Mouse (Mus musculus): ENCODE data around the gene Washc2. TPM values are rescaled to one million over a fixed set of nuclear protein-coding genes. Genes with fewer than 3 reads are reported as not detected.

Gene Washc2
- polyA plus RNA-seq, 1 experiment from 2014 or later = 40.0 TPM

DNA sequence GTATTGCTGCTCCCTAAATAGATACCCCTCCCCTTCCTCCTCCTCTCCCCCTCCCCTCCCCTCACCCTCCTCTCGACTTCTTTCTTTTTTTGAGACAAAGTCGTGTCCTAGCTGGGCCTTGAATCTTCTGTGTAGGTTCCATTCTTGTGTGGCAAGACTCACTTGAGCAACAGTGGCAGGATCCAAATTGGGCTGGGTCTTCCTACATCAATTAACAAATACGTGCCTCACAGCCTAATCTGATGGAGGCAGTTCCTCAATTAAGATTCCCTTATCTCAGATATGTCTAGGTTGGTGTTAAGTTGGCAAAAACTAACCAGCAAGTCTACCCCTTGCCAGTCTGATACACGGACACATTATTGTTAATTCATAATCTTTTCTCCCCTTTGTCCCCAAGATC, 67.9 kb downstream of the Washc2 start:
- H3K4me1 ChIP-seq (ENCODE audit: control insufficient read depth, insufficient read depth, low read length) = no peaks in the 10 kb centered on the region
- ATAC-seq (ENCODE audit: insufficient read depth, low FRiP score) = no peak
- H3K4me2 ChIP-seq (ENCODE audit: low read depth, low read length) = no peak overlapping the region
- H3K36me3 ChIP-seq (ENCODE audit: control insufficient read depth, insufficient read depth, low read length) = no peaks in the 10 kb centered on the region
- no peak overlapping the region for H3K4me3 ChIP-seq (replicated peaks; ENCODE audit: low read length)
- WGBS = 70% methylated on average over 4 of the region's 4 CpGs
- H3K27me3 ChIP-seq (ENCODE audit: control insufficient read depth, insufficient read depth, low read length) = no peaks in the 10 kb centered on the region
- no peaks in the 10 kb centered on the region for H3K9me3 ChIP-seq (replicated peaks; ENCODE audit: control insufficient read depth, low read length)
- H3K27ac ChIP-seq (ENCODE audit: low read length) = no peak overlapping the region
- no peak overlapping the region for H3K9ac ChIP-seq (ENCODE audit: low read length)

DNA sequence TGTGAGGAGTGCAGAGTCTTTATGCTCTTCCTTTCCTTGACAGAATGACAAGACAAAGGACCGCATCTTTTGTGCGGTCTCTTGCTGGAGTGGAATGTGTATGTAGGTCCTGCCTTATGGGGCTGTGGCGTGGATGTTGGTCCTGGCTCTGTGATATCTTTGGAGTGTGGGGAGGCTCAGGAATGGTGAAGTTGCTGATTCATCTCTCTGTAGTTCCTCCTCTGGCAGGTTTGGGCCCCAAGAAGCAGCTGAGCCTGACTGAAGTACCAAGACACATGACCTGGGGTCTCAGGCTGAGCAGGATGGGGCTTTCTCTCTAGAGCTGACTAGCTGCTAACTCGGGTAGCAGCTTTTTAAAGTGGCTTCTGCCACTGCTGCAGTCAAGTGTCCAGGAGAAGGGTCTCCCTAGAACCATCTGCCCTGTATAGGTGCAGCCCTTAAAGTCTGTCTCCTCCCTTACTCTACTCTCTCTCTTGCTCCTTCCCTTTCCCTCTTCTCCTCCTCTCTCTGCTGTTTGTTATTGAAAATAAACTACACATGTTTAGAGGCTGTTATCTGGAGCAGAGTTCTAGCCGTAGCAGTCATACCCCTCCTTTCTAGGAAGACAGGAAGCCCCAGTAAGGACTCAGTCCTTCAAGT, 71.0 kb downstream of the Washc2 start:
- Histone ChIP-seq H3K9me3 (replicated peaks; ENCODE audit: control insufficient read depth, low read length) (no peaks in the 10 kb centered on the region), H3K4me2 (ENCODE audit: low read depth, low read length) (no peak overlapping the region), H3K4me1 (ENCODE audit: control insufficient read depth, insufficient read depth, low read length) (no peaks in the 10 kb centered on the region), H3K36me3 (ENCODE audit: control insufficient read depth, insufficient read depth, low read length) (no peaks in the 10 kb centered on the region), H3K4me3 (replicated peaks; ENCODE audit: low read length) (no peak overlapping the region), H3K9ac (ENCODE audit: low read length) (no peak overlapping the region), H3K27me3 (ENCODE audit: control insufficient read depth, insufficient read depth, low read length) (no peaks in the 10 kb centered on the region), H3K27ac (ENCODE audit: low read length) (no peak overlapping the region)
- 69% methylated on average over 5 of the region's 5 CpGs for WGBS
- no peak for ATAC-seq (ENCODE audit: insufficient read depth, low FRiP score)

- no peaks in the 10 kb centered on the region for H3K4me1 ChIP-seq (ENCODE audit: control insufficient read depth, insufficient read depth, low read length)
- ATAC-seq (ENCODE audit: insufficient read depth, low FRiP score) = no peak
- H3K27ac ChIP-seq (ENCODE audit: low read length) = no peak overlapping the region
- no peak overlapping the region for H3K9ac ChIP-seq (ENCODE audit: low read length)
- WGBS = 93% methylated on average over 13 of the region's 13 CpGs
- H3K27me3 ChIP-seq (ENCODE audit: control insufficient read depth, insufficient read depth, low read length) = no peaks in the 10 kb centered on the region
- H3K4me2 ChIP-seq (ENCODE audit: low read depth, low read length) = no peak overlapping the region
- H3K9me3 ChIP-seq (replicated peaks; ENCODE audit: control insufficient read depth, low read length) = no peaks in the 10 kb centered on the region
- H3K36me3 ChIP-seq (ENCODE audit: control insufficient read depth, insufficient read depth, low read length) = no peaks in the 10 kb centered on the region
- H3K4me3 ChIP-seq (replicated peaks; ENCODE audit: low read length) = no peak overlapping the region
These were observed 73.2 kb downstream of the Washc2 start for GRCm38 (mm10) chr6:116281014-116281413.

DNA sequence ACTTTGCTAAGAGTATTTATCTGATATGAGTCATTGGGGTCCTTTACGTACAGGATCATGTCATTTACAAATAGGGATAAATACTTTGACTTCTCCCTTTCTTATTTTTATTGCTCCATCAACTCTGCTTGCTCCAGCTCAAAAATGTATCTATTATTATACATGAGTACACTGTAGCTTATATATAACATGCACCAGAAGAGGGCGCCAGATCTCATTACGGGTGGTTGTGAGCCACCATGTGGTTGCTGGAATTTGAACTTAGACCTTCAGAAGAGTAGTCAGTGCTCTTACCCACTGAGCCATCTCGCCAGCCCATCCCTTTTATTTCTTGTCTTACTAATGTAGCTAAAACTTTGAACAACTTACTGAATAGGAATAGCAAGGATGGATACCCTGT, 74.7 kb downstream of the Washc2 start:
- no peaks in the 10 kb centered on the region for H3K9me3 ChIP-seq (replicated peaks; ENCODE audit: control insufficient read depth, low read length)
- no peak for ATAC-seq (ENCODE audit: insufficient read depth, low FRiP score)
- no peaks in the 10 kb centered on the region for H3K36me3 ChIP-seq (ENCODE audit: control insufficient read depth, insufficient read depth, low read length)
- 43% methylated on average over 4 of the region's 4 CpGs for WGBS
- no peak overlapping the region for H3K4me3 ChIP-seq (replicated peaks; ENCODE audit: low read length)
- no peaks in the 10 kb centered on the region for H3K4me1 ChIP-seq (ENCODE audit: control insufficient read depth, insufficient read depth, low read length)
- H3K27me3 ChIP-seq (ENCODE audit: control insufficient read depth, insufficient read depth, low read length) = no peaks in the 10 kb centered on the region
- H3K4me2 ChIP-seq (ENCODE audit: low read depth, low read length) = no peak overlapping the region
- no peak overlapping the region for H3K27ac ChIP-seq (ENCODE audit: low read length)
- no peak overlapping the region for H3K9ac ChIP-seq (ENCODE audit: low read length)

GRCm38 (mm10) chr6:116283280-116283679, 75.4 kb downstream of the Washc2 start:
- WGBS = 73% methylated on average over 3 of the region's 3 CpGs
- no peaks in the 10 kb centered on the region for H3K9me3 ChIP-seq (replicated peaks; ENCODE audit: control insufficient read depth, low read length)
- no peak overlapping the region for H3K4me2 ChIP-seq (ENCODE audit: low read depth, low read length)
- no peak overlapping the region for H3K9ac ChIP-seq (ENCODE audit: low read length)
- H3K27ac ChIP-seq (ENCODE audit: low read length) = no peak overlapping the region
- no peaks in the 10 kb centered on the region for H3K36me3 ChIP-seq (ENCODE audit: control insufficient read depth, insufficient read depth, low read length)
- H3K4me1 ChIP-seq (ENCODE audit: control insufficient read depth, insufficient read depth, low read length) = no peaks in the 10 kb centered on the region
- H3K27me3 ChIP-seq (ENCODE audit: control insufficient read depth, insufficient read depth, low read length) = no peaks in the 10 kb centered on the region
- no peak for ATAC-seq (ENCODE audit: insufficient read depth, low FRiP score)
- no peak overlapping the region for H3K4me3 ChIP-seq (replicated peaks; ENCODE audit: low read length)

DNA sequence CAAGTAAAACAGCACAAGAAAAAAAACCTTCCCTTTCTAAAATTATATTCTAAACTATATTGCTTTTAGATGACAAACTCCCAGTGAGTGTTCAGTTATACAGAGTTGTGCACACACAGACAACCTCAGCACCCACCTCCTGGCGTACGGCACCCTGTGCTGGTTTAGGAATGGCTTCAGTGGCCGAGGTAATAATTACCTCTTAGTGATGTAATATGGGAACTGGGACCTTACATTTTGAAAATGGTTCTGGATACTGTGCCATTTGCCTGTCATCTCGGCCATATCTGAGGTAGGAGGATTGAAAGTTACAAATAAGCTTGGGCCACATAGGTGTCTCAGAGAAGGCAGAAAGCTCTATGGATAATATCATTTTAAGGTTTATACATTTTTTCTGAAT, 78.5 kb downstream of the Washc2 start:
- no peak overlapping the region for H3K27ac ChIP-seq (ENCODE audit: low read length)
- no peaks in the 10 kb centered on the region for H3K4me1 ChIP-seq (ENCODE audit: control insufficient read depth, insufficient read depth, low read length)
- ATAC-seq (ENCODE audit: insufficient read depth, low FRiP score) = no peak
- 92% methylated on average over 4 of the region's 4 CpGs for WGBS
- H3K27me3 ChIP-seq (ENCODE audit: control insufficient read depth, insufficient read depth, low read length) = no peaks in the 10 kb centered on the region
- no peak overlapping the region for H3K9ac ChIP-seq (ENCODE audit: low read length)
- H3K4me3 ChIP-seq (replicated peaks; ENCODE audit: low read length) = no peak overlapping the region
- no peaks in the 10 kb centered on the region for H3K9me3 ChIP-seq (replicated peaks; ENCODE audit: control insufficient read depth, low read length)
- no peak overlapping the region for H3K4me2 ChIP-seq (ENCODE audit: low read depth, low read length)
- H3K36me3 ChIP-seq (ENCODE audit: control insufficient read depth, insufficient read depth, low read length) = no peaks in the 10 kb centered on the region

GRCm38 (mm10) chr6:116286870-116287575, 79.2 kb downstream of the Washc2 start:
- WGBS = 66% methylated on average over 5 of the region's 5 CpGs
- Histone ChIP-seq H3K27ac (ENCODE audit: low read length) (no peak overlapping the region), H3K4me3 (replicated peaks; ENCODE audit: low read length) (no peak overlapping the region), H3K4me2 (ENCODE audit: low read depth, low read length) (no peak overlapping the region), H3K36me3 (ENCODE audit: control insufficient read depth, insufficient read depth, low read length) (no peaks in the 10 kb centered on the region), H3K9ac (ENCODE audit: low read length) (no peak overlapping the region), H3K27me3 (ENCODE audit: control insufficient read depth, insufficient read depth, low read length) (no peaks in the 10 kb centered on the region), H3K9me3 (replicated peaks; ENCODE audit: control insufficient read depth, low read length) (no peaks in the 10 kb centered on the region), H3K4me1 (ENCODE audit: control insufficient read depth, insufficient read depth, low read length) (no peaks in the 10 kb centered on the region)
- ATAC-seq (ENCODE audit: insufficient read depth, low FRiP score) = peak; percentile 93

GRCm38 (mm10) chr6:116311411-116311810, 103.6 kb downstream of the Washc2 start:
- no peak for ATAC-seq (ENCODE audit: insufficient read depth, low FRiP score)
- H3K36me3 ChIP-seq (ENCODE audit: control insufficient read depth, insufficient read depth, low read length) = no peaks in the 10 kb centered on the region
- no peaks in the 10 kb centered on the region for H3K4me1 ChIP-seq (ENCODE audit: control insufficient read depth, insufficient read depth, low read length)
- 88% methylated on average over 2 of the region's 2 CpGs for WGBS
- H3K27me3 ChIP-seq (ENCODE audit: control insufficient read depth, insufficient read depth, low read length) = no peaks in the 10 kb centered on the region
- H3K4me2 ChIP-seq (ENCODE audit: low read depth, low read length) = no peak overlapping the region
- no peak overlapping the region for H3K9ac ChIP-seq (ENCODE audit: low read length)
- H3K27ac ChIP-seq (ENCODE audit: low read length) = no peak overlapping the region
- H3K4me3 ChIP-seq (replicated peaks; ENCODE audit: low read length) = no peak overlapping the region
- no peaks in the 10 kb centered on the region for H3K9me3 ChIP-seq (replicated peaks; ENCODE audit: control insufficient read depth, low read length)

All from stomach, embryonic 16.5 days (tissue).